Mouse (Mus musculus) adrenal gland, adult (tissue): Measurements from ENCODE around the gene Aifm2.
A peak's percentile ranks its signal among the peaks of the same experiment; 100 is the strongest.

Experiments used
- DNase-seq, 2 experiments: peaks; one replicate each; pipeline ENCODE4 v3.0.0; 2022 to 2023; ENCODE audit warnings: low spot score in 1 of 2; ENCODE audit not compliant: inconsistent age in 2 of 2

The Aifm2 gene

DNA sequence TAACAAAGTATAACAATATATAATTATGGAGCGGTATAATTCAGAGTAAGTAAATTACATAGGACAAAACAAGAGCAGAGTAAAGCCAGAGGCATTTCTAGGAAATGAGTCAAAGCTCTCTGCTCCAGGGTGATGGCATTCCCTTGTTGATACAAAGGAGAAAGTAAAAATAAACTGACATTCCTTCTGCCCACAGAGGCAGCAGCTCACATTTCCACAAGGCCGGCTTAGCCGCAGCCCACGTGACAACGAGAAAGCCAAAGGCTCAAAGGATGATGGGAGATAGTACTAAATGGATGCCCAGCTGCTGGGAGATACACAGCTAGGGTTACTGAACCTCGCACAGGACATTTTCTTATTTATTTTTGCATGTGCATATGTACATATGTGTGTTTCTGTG is 44.8 kb downstream of the Aifm2 start:
- peak; percentile 41 to 64 for DNase-seq

DNA sequence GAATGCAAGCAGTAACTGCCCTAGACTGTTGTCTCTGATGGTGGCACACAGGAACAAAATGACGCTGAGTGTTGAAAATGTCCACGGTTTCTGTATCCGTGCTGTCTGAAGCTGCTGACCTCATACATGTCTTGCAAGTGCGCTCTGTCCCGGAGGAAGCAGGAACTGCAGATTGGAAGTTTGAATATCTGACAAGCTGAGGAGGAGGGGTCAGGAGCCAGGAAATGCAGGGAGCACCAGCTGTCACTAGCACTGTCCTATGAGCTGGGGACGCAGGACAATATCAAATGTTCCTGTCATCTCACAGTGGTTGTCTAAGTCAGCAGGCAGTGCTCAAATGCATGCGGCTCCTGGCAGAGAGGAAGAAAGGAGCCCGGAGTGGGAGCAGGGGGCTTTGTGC is 49.6 kb downstream of the Aifm2 start:
- DNase-seq, result no peak

DNA sequence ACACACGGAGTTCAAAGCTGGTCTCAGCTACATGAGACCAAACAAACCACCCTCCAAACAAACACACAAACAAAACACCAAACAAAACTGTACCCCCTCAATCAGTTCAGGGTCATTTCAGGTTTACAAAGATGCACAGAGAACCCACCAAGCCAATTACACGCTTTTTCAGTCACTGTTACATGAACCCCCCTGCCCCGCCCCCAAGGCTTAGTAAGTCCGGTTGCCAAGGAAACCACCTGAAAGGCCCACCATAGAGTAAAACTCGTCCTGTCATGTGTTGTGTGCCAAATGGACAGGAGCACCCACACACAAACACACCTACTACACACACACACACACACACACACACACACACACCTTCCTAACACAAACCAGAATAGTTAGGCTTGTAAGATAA is 50.5 kb downstream of the Aifm2 start:
- no peak for DNase-seq

DNA sequence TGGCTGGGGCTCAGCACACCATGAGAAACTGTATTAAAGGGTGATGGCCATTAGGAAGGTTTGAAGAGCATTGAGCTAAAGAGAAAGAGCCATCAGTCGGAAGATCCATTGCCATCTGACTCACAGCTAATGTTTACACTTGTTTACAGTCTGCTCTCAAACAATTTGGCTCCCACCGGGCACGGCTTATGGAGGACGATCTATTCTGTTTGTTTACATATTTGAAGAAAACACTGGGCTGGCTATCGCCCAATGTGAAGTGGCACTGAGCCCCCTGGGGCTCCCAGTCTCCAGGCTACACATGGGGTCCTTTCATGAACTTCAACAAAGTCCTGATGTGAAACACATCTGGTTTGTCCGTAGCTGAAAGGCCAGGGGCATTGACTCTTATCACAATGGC is 51.7 kb downstream of the Aifm2 start:
- DNase-seq, result no peak

DNA sequence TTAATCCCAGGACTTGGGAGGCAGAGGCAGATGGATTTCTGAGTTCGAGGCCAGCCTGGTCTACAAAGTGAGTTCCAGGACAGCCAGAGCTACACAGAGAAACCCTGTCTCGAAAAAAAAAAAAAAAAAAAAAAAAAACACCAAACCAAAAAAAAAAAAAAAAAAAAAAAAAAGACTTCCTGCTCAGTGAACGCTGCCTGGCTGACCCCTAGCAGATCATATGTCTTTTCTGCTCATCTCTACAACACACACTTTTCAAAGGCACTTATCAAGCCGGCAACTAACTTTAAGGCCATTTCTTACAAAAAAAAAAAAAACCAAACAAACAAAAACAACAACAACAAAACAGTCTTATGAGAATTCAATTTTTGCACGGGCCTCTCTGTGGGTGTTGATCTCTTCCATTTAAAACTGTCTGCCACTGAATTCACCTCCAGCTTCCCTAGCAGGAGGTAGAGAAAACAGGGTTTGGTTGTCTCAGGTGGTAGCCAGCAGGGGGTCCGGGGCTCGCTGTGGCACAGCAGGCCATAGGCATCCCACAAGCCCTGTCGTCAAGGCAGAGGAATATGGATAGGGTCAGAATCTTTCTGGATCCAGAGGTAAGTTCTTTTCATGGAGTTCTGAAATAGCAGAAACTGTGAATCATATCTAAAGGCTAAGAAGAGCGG is 66.5 kb downstream of the Aifm2 start:
- no peak for DNase-seq

DNA sequence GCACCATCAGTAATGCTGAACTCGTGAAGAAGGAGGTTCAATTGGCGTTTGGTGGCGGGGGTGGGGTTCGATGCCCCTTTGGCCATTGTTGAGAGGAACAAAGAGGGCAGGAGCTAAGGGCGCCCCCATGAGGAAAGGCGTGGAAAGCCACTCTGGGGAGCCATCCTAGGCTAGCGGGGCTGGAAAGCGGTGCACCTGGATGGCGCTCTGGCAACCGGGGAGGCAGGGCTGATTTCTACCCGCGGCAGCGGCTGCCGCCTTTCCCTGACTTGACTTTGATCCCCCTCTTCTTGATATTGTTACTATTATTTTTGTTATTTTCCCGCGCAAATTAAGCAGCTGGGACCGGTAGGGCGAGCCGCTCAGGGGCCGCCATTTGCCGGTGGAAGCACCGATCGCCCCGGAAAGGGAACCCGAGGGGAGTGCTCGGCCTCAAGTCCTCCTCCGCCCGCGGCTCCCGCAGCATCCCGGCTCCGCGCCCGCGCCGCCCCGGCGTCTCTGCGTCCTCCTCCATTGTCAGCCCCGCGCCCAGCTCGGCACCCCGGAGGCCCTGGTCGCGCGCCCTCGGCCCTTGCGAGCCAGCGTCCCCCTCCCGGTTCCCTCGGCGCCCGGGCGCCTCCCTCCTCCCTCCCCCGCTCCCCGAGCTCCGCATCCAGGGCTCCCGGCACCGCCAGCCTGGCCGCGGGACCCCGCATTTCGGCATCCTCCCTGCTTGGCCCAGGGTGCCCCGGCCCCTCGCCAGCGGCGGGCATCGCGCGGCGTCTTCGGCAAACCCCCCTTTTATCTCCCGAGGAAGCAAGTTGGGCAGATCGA is 67.9 kb downstream of the Aifm2 start:
- peak; percentile 74 to 90 for DNase-seq

DNA sequence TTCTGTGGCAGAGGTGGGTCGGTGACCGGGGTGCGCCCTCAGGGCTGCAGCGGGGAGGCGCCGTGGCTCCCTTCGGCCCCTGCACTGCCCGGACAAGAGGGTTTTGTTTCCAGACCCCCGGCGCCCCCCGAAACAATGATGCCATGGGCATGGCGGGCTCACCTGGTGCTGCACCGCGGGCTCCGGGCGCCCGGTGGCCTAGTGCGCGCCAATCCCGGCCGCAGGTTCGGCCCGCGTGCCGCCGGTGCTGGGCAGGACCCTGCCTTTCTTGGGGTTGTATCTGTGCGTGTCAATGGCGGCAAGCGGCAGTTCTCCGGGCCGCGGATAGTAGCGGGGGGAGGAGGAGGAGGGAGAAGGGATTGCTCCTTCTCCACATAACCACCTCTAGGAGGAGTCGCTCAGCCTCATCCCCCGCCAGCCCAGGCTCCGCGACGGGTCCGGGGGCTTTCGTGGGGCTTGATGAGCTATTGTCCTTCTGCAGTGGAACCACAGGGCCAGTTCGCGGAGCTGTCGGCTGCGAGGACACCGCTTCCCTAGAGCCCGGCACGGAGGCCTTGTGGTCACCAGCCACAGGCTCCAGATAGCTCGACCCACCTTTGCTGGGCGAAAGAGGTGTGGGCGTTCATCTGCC is 68.7 kb downstream of the Aifm2 start, which contains the start of gene H2afy2:
H2afy2 (minus strand) TSS at position 527 of the 631 bp plus-strand sequence.
- DNase-seq, result peak; percentile 74 to 90

DNA sequence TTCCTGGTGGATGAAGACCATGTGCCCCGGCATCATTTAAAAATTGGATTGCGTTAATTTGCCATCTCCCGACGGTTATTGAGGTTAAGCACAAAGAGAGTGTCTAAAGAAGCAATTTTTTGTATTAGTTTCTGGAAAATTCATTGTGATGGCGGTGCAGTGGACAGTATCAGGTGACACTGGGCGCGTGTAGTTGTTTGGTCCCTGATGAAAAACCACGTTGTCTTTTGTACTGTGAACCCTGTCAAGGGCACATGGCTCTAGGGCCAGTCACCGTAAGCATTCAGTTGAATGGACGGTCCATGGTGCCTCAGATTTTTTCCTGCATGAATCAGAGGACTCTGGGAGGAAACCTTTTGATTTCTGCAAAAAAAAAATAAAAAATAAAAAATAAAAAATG is 69.4 kb downstream of the Aifm2 start:
- DNase-seq, result peak; percentile 24 to 61

DNA sequence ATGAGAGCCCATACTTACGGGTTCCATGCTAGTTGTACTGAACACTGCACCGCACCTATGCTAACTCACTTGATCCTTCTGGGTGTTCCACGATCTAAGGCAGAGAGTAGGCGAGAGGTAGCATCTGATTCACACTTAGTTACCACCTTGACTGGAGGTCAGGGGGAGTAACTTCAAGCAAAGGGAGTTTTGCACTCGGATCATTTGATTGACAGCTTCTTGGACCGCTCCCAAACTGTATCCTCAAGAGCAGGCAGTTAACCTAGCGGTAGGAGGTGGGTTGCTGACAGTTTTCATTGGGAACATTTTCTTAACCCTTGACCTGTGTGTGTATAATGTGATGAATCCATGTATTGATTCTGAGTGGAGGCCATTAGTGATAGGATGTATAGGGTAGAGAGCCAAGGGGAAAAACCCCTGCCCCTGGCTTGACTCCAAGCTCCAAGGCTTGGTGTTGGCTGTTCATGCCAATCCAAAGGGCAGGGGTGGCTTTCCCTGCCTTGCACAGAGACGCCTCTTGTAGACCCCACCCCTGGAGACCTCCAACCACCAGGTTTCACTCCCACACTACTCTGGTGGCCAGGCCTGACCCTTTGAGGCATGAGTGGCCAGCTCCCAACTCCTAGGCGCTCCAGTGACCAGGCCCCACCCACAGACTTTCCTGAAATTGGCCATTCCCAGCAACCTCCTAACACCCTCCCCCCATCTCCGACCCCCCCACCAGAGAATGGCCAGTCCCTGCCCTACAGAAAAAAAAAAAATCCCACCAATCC is 72.7 kb downstream of the Aifm2 start:
- no peak for DNase-seq

DNA sequence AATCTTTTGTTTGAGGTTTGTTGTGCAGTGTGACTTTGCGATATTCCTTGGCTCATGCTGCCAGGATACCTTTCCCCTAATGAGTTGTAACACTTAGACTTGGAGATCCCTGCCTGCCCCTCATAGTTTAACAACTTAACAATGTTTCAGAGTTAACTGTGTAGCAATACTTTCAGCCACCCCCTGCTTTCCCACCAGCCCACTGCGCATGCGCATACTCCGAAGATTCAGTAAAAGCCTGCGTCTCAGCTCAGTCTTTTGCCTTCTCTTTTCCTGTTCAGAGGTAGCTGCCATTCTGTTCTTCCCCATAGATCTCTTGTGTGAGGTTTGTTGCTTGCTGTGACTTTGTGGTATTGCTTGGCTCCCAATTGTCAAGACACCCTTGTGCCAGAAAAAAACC is 73.4 kb downstream of the Aifm2 start:
- DNase-seq, result no peak
